Mouse (Mus musculus): ENCODE measurements around the gene Itga11.

DNA sequence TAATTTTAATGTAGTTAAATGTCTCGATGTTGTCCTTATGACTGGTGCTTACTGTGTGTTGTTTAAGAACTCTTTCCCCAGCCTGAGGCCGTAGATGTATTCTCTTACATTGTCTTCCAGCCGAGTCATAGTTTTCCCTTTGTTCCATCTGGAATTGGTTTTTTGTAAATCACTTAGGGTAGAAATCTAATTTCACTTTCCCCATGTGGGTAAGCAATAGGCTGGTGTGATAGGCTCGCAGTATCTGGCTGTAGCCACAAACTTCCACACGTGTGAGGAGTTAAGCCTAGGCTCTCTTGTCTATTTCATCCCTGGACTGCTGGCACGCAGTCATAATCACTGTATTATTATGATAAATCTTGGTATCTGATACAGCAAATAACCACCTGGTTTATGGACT, 26.9 kb upstream of the Itga11 start:
- TF ChIP-seq CTCF (IDR thresholded peaks at IDR 0.05; ENCODE audit: low read depth, low read length) (no peak), POLR2A (IDR thresholded peaks at IDR 0.05; ENCODE audit: extremely low read depth, insufficient read depth, low read length) (no peak)

Data from liver, adult 2 months (tissue).